Mouse (Mus musculus) left cerebral cortex, adult 8-10 months (tissue): ENCODE measurements around the gene Vmn2r72. TPM values are rescaled to one million over a fixed set of nuclear protein-coding genes. Genes with fewer than 3 reads are reported as not detected.

Experiments used
- DNase-seq, 2 experiments: peaks; one replicate each; pipeline ENCODE4 v3.0.0; 2022; ENCODE audit warnings: low spot score in 2 of 2
- total RNA-seq, 4 experiments: library from RNA; stranded (reverse); gene quantifications; 2 replicates each; pipeline ENCODE4 v1.2.4; 2022

Vmn2r72 gene
- total RNA-seq, result not detected

- no peak for DNase-seq
Observed at GRCm38 (mm10) chr7:85754997-85755396, at the start of gene Vmn2r72. Vmn2r72 (minus strand) TSS chr7:85755097.

Other genes with a start within 250 kb of the Vmn2r72 start
- not detected for gene Vmn2r71, start 192.0 kb downstream of the Vmn2r72 start, total RNA-seq
- gene Vmn2r70, start 185.9 kb downstream of the Vmn2r72 start, total RNA-seq, result not detected
- not detected for gene Vmn2r73, start 121.2 kb upstream of the Vmn2r72 start, total RNA-seq
- not detected for gene Vmn2r74, start 206.5 kb upstream of the Vmn2r72 start, total RNA-seq